Mouse (Mus musculus): Measurements from ENCODE around the gene Hspa8. TPM values are rescaled to one million over a fixed set of nuclear protein-coding genes. Genes with fewer than 3 reads are reported as not detected.
A peak's percentile ranks its signal among the peaks of the same experiment; 100 is the strongest.

The Hspa8 gene
- polyA plus RNA-seq, 1 experiment from 2014 or later, result 3,724 TPM

- Histone ChIP-seq H3K4me3 (ENCODE audit: low read depth, low read length) (no peak overlapping the region), H3K27ac (replicated peaks; ENCODE audit: low read depth, low read length) (no peak overlapping the region), H3K9ac (ENCODE audit: low read length) (no peak overlapping the region), H3K27me3 (ENCODE audit: control insufficient read depth, insufficient read depth, low read length) (no peaks in the 10 kb centered on the region), H3K36me3 (ENCODE audit: control insufficient read depth, insufficient read depth, low read length) (peaks cover 5% of the 10 kb centered on the region; the same call in 1 of the 2 replicates), H3K4me1 (ENCODE audit: control insufficient read depth, insufficient read depth, low read length) (peaks cover 12% of the 10 kb centered on the region), H3K4me2 (ENCODE audit: low read depth, severe bottlenecking) (no peak overlapping the region), H3K9me3 (ENCODE audit: control insufficient read depth, low read length) (no peaks in the 10 kb centered on the region)
- no peak for ATAC-seq (ENCODE audit: insufficient number of reproducible peaks, low FRiP score, low TSS enrichment, low read depth)
- no peak for DNase-seq (ENCODE audit: low spot score)
- WGBS, result 57% methylated on average over 8 of the region's 8 CpGs
These were observed 8.1 kb downstream of the Hspa8 start for GRCm38 (mm10) chr9:40808907-40809280.

- no peak overlapping the region for H3K27ac ChIP-seq (replicated peaks; ENCODE audit: low read depth, low read length)
- no peak overlapping the region for H3K4me3 ChIP-seq (ENCODE audit: low read depth, low read length)
- no peak for ATAC-seq (ENCODE audit: insufficient number of reproducible peaks, low FRiP score, low TSS enrichment, low read depth)
- H3K9me3 ChIP-seq (ENCODE audit: control insufficient read depth, low read length), result no peaks in the 10 kb centered on the region
- 61% methylated on average over 2 of the region's 2 CpGs for WGBS
- H3K9ac ChIP-seq (ENCODE audit: low read length), result no peak overlapping the region
- no peaks in the 10 kb centered on the region for H3K27me3 ChIP-seq (ENCODE audit: control insufficient read depth, insufficient read depth, low read length)
- peaks cover 4% of the 10 kb centered on the region; the same call in 1 of the 2 replicates for H3K4me1 ChIP-seq (ENCODE audit: control insufficient read depth, insufficient read depth, low read length)
- H3K4me2 ChIP-seq (ENCODE audit: low read depth, severe bottlenecking), result no peak overlapping the region
- H3K36me3 ChIP-seq (ENCODE audit: control insufficient read depth, insufficient read depth, low read length), result peaks cover 1% of the 10 kb centered on the region; the same call in 1 of the 2 replicates
- DNase-seq (ENCODE audit: low spot score), result peak; percentile 56
These were observed 11.1 kb downstream of the Hspa8 start for GRCm38 (mm10) chr9:40811860-40812259.

GRCm38 (mm10) chr9:40814060-40814459 lies 13.3 kb downstream of the Hspa8 start:
- WGBS, result 86% methylated on average over 7 of the region's 7 CpGs

GRCm38 (mm10) chr9:40817325-40818028 lies 16.7 kb downstream of the Hspa8 start:
- no peaks in the 10 kb centered on the region for H3K36me3 ChIP-seq (ENCODE audit: control insufficient read depth, insufficient read depth, low read length)
- H3K4me1 ChIP-seq (ENCODE audit: control insufficient read depth, insufficient read depth, low read length), result no peaks in the 10 kb centered on the region
- 84% methylated on average over 5 of the region's 5 CpGs for WGBS
- no peaks in the 10 kb centered on the region for H3K9me3 ChIP-seq (ENCODE audit: control insufficient read depth, low read length)
- no peak overlapping the region for H3K9ac ChIP-seq (ENCODE audit: low read length)
- H3K4me3 ChIP-seq (ENCODE audit: low read depth, low read length), result no peak overlapping the region
- H3K4me2 ChIP-seq (ENCODE audit: low read depth, severe bottlenecking), result no peak overlapping the region
- H3K27ac ChIP-seq (replicated peaks; ENCODE audit: low read depth, low read length), result no peak overlapping the region
- H3K27me3 ChIP-seq (ENCODE audit: control insufficient read depth, insufficient read depth, low read length), result no peaks in the 10 kb centered on the region
- DNase-seq (ENCODE audit: low spot score) (no peak), ATAC-seq (ENCODE audit: insufficient number of reproducible peaks, low FRiP score, low TSS enrichment, low read depth) (no peak)

More at GRCm38 (mm10) chr9:40814060-40814459, 13.3 kb downstream of the Hspa8 start:
- Histone ChIP-seq H3K4me1 (ENCODE audit: control insufficient read depth, insufficient read depth, low read length) (no peaks in the 10 kb centered on the region), H3K27me3 (ENCODE audit: control insufficient read depth, insufficient read depth, low read length) (no peaks in the 10 kb centered on the region), H3K36me3 (ENCODE audit: control insufficient read depth, insufficient read depth, low read length) (no peaks in the 10 kb centered on the region), H3K4me3 (ENCODE audit: low read depth, low read length) (no peak overlapping the region), H3K9ac (ENCODE audit: low read length) (no peak overlapping the region), H3K27ac (replicated peaks; ENCODE audit: low read depth, low read length) (no peak overlapping the region), H3K9me3 (ENCODE audit: control insufficient read depth, low read length) (no peaks in the 10 kb centered on the region), H3K4me2 (ENCODE audit: low read depth, severe bottlenecking) (no peak overlapping the region)
- ATAC-seq (ENCODE audit: insufficient number of reproducible peaks, low FRiP score, low TSS enrichment, low read depth), result no peak
- no peak for DNase-seq (ENCODE audit: low spot score)

- ATAC-seq (ENCODE audit: insufficient number of reproducible peaks, low FRiP score, low TSS enrichment, low read depth), result no peak
- Histone ChIP-seq H3K4me1 (ENCODE audit: control insufficient read depth, insufficient read depth, low read length) (0 out of 2 replicates have a peak, but pooled peaks cover 3% of the 10 kb centered on the region), H3K9me3 (ENCODE audit: control insufficient read depth, low read length) (no peaks in the 10 kb centered on the region), H3K36me3 (ENCODE audit: control insufficient read depth, insufficient read depth, low read length) (no peaks in the 10 kb centered on the region), H3K9ac (ENCODE audit: low read length) (no peak overlapping the region), H3K27ac (replicated peaks; ENCODE audit: low read depth, low read length) (no peak overlapping the region), H3K4me2 (ENCODE audit: low read depth, severe bottlenecking) (no peak overlapping the region), H3K27me3 (ENCODE audit: control insufficient read depth, insufficient read depth, low read length) (no peaks in the 10 kb centered on the region), H3K4me3 (ENCODE audit: low read depth, low read length) (no peak overlapping the region)
- 53% methylated on average over 6 of the region's 6 CpGs for WGBS
- DNase-seq (ENCODE audit: low spot score), result no peak
These were observed 24.8 kb downstream of the Hspa8 start for GRCm38 (mm10) chr9:40825601-40826000.

- Histone ChIP-seq H3K27me3 (ENCODE audit: control insufficient read depth, insufficient read depth, low read length) (no peaks in the 10 kb centered on the region), H3K9ac (ENCODE audit: low read length) (no peak overlapping the region), H3K9me3 (ENCODE audit: control insufficient read depth, low read length) (no peaks in the 10 kb centered on the region), H3K4me3 (ENCODE audit: low read depth, low read length) (no peak overlapping the region), H3K27ac (replicated peaks; ENCODE audit: low read depth, low read length) (peak overlapping the region; percentile 8; the same call in 1 of the 2 replicates), H3K4me2 (ENCODE audit: low read depth, severe bottlenecking) (no peak overlapping the region), H3K36me3 (ENCODE audit: control insufficient read depth, insufficient read depth, low read length) (no peaks in the 10 kb centered on the region), H3K4me1 (ENCODE audit: control insufficient read depth, insufficient read depth, low read length) (0 out of 2 replicates have a peak, but pooled peaks cover 3% of the 10 kb centered on the region)
- no peak for DNase-seq (ENCODE audit: low spot score)
- 64% methylated on average over 4 of the region's 4 CpGs for WGBS
- no peak for ATAC-seq (ENCODE audit: insufficient number of reproducible peaks, low FRiP score, low TSS enrichment, low read depth)
These were observed 26.6 kb downstream of the Hspa8 start for GRCm38 (mm10) chr9:40827366-40827765.

GRCm38 (mm10) chr9:40834569-40834968 lies 33.8 kb downstream of the Hspa8 start:
- H3K4me2 ChIP-seq (ENCODE audit: low read depth, severe bottlenecking), result no peak overlapping the region
- no peaks in the 10 kb centered on the region for H3K36me3 ChIP-seq (ENCODE audit: control insufficient read depth, insufficient read depth, low read length)
- no peaks in the 10 kb centered on the region for H3K9me3 ChIP-seq (ENCODE audit: control insufficient read depth, low read length)
- 4% methylated on average over 12 of the region's 12 CpGs for WGBS
- ATAC-seq (ENCODE audit: insufficient number of reproducible peaks, low FRiP score, low TSS enrichment, low read depth) (no peak), DNase-seq (ENCODE audit: low spot score) (peak; percentile 93)
- no peak overlapping the region for H3K9ac ChIP-seq (ENCODE audit: low read length)
- no peak overlapping the region for H3K27ac ChIP-seq (replicated peaks; ENCODE audit: low read depth, low read length)
- no peak overlapping the region for H3K4me3 ChIP-seq (ENCODE audit: low read depth, low read length)
- no peaks in the 10 kb centered on the region for H3K27me3 ChIP-seq (ENCODE audit: control insufficient read depth, insufficient read depth, low read length)
- no peaks in the 10 kb centered on the region; the same call in 1 of the 2 replicates for H3K4me1 ChIP-seq (ENCODE audit: control insufficient read depth, insufficient read depth, low read length)

GRCm38 (mm10) chr9:40836681-40837080 lies 35.9 kb downstream of the Hspa8 start:
- ATAC-seq (ENCODE audit: insufficient number of reproducible peaks, low FRiP score, low TSS enrichment, low read depth), result no peak
- no peak overlapping the region for H3K27ac ChIP-seq (replicated peaks; ENCODE audit: low read depth, low read length)
- H3K4me2 ChIP-seq (ENCODE audit: low read depth, severe bottlenecking), result no peak overlapping the region
- no peaks in the 10 kb centered on the region for H3K27me3 ChIP-seq (ENCODE audit: control insufficient read depth, insufficient read depth, low read length)
- no peaks in the 10 kb centered on the region for H3K9me3 ChIP-seq (ENCODE audit: control insufficient read depth, low read length)
- no peak overlapping the region for H3K9ac ChIP-seq (ENCODE audit: low read length)
- no peaks in the 10 kb centered on the region for H3K36me3 ChIP-seq (ENCODE audit: control insufficient read depth, insufficient read depth, low read length)
- WGBS, result 87% methylated on average over 3 of the region's 3 CpGs
- H3K4me3 ChIP-seq (ENCODE audit: low read depth, low read length), result no peak overlapping the region
- DNase-seq (ENCODE audit: low spot score), result no peak
- no peaks in the 10 kb centered on the region; the same call in 1 of the 2 replicates for H3K4me1 ChIP-seq (ENCODE audit: control insufficient read depth, insufficient read depth, low read length)

Data from limb, embryonic 11.5 days (tissue).